Mouse (Mus musculus): ENCODE data around the gene Atp8a1.

The Atp8a1 gene

GRCm38 (mm10) chr5:67629861-67630260 is 217.4 kb downstream of the Atp8a1 start:
- DNase-seq (ENCODE audit: low spot score), result no peak

- no peak for DNase-seq (ENCODE audit: low spot score)
Observed at GRCm38 (mm10) chr5:67629440-67629839, 217.8 kb downstream of the Atp8a1 start.

GRCm38 (mm10) chr5:67628180-67628940 is 218.9 kb downstream of the Atp8a1 start:
- no peak for DNase-seq (ENCODE audit: low spot score)

- no peak for DNase-seq (ENCODE audit: low spot score)
Observed at GRCm38 (mm10) chr5:67621230-67621629, 226.0 kb downstream of the Atp8a1 start.

- DNase-seq (ENCODE audit: low spot score), result no peak
Observed at GRCm38 (mm10) chr5:67609520-67609837, 237.8 kb downstream of the Atp8a1 start.

GRCm38 (mm10) chr5:67608674-67609519 is 238.3 kb downstream of the Atp8a1 start:
- no peak for DNase-seq (ENCODE audit: low spot score)

GRCm38 (mm10) chr5:67607804-67608673 is 239.2 kb downstream of the Atp8a1 start, which contains the start of gene Shisa3:
Shisa3 (plus strand) TSS chr5:67607882.
- DNase-seq (ENCODE audit: low spot score), result peak; percentile 29

GRCm38 (mm10) chr5:67606916-67607803 is 240.1 kb downstream of the Atp8a1 start:
- peak; percentile 29 for DNase-seq (ENCODE audit: low spot score)

GRCm38 (mm10) chr5:67605951-67606350 is 241.3 kb downstream of the Atp8a1 start:
- DNase-seq (ENCODE audit: low spot score), result no peak

- DNase-seq (ENCODE audit: low spot score), result no peak
Observed at GRCm38 (mm10) chr5:67599935-67600334, 247.3 kb downstream of the Atp8a1 start.

- no peak for DNase-seq (ENCODE audit: low spot score)
Observed at GRCm38 (mm10) chr5:67595629-67596028, 251.6 kb downstream of the Atp8a1 start.

- DNase-seq (ENCODE audit: low spot score), result no peak
Observed at GRCm38 (mm10) chr5:67595070-67595469, 252.2 kb downstream of the Atp8a1 start.

- no peak for DNase-seq (ENCODE audit: low spot score)
Observed at GRCm38 (mm10) chr5:67579725-67580633, 267.3 kb downstream of the Atp8a1 start.

GRCm38 (mm10) chr5:67575705-67576104 is 271.5 kb downstream of the Atp8a1 start:
- no peak for DNase-seq (ENCODE audit: low spot score)

GRCm38 (mm10) chr5:67574039-67574438 is 273.2 kb downstream of the Atp8a1 start:
- no peak for DNase-seq (ENCODE audit: low spot score)

GRCm38 (mm10) chr5:67572552-67573155 is 274.6 kb downstream of the Atp8a1 start:
- no peak for DNase-seq (ENCODE audit: low spot score)

Data from ovary, postnatal 36 days (tissue).